Mouse (Mus musculus): ENCODE measurements at regions not wholly inside any gene's neighbourhood (a gene's known extent, or its start where the extent isn't known, plus 50 kb on each side); places are given as distances from the start of the nearest gene placed in this dataset.
A peak's percentile ranks its signal among the peaks of the same experiment; 100 is the strongest.

GRCm38 (mm10) chr12:50943741-50944521 lies 295.0 kb upstream of the Prkd1 start:
- H3K4me3 ChIP-seq (replicated peaks; ENCODE audit: low read length), result peak overlapping the region; percentile 35
- peak overlapping the region; percentile 58 for H3K4me2 ChIP-seq (ENCODE audit: low read length)
- peak overlapping the region; percentile 70 for H3K9ac ChIP-seq (replicated peaks; ENCODE audit: low read depth, low read length)
- peaks cover 17% of the 10 kb centered on the region for H3K4me1 ChIP-seq (replicated peaks; ENCODE audit: control insufficient read depth, insufficient read depth, low read length)
- H3K36me3 ChIP-seq (ENCODE audit: control insufficient read depth, insufficient read depth), result no peaks in the 10 kb centered on the region
- no peaks in the 10 kb centered on the region for H3K9me3 ChIP-seq (ENCODE audit: control insufficient read depth, low read length)
- ATAC-seq, result peak; percentile 91
- H3K27ac ChIP-seq (ENCODE audit: low read length), result peak overlapping the region; percentile 91
- 12% methylated on average over 19 of the region's 19 CpGs for WGBS
- no peaks in the 10 kb centered on the region for H3K27me3 ChIP-seq (replicated peaks; ENCODE audit: control insufficient read depth, insufficient read depth, low read length)

- Histone ChIP-seq H3K27ac (ENCODE audit: low read length) (peak overlapping the region; percentile 58), H3K4me3 (replicated peaks; ENCODE audit: low read length) (no peak overlapping the region; the same call in 1 of the 2 replicates), H3K9ac (replicated peaks; ENCODE audit: low read depth, low read length) (peak overlapping the region; percentile 24; the same call in 1 of the 2 replicates), H3K36me3 (ENCODE audit: control insufficient read depth, insufficient read depth) (no peaks in the 10 kb centered on the region), H3K4me1 (replicated peaks; ENCODE audit: control insufficient read depth, insufficient read depth, low read length) (peaks cover 17% of the 10 kb centered on the region), H3K4me2 (ENCODE audit: low read length) (peak overlapping the region; percentile 58), H3K27me3 (replicated peaks; ENCODE audit: control insufficient read depth, insufficient read depth, low read length) (no peaks in the 10 kb centered on the region), H3K9me3 (ENCODE audit: control insufficient read depth, low read length) (no peaks in the 10 kb centered on the region)
- ATAC-seq, result peak; percentile 51
- 27% methylated on average over 3 of the region's 3 CpGs for WGBS
These were observed 294.4 kb upstream of the Prkd1 start for GRCm38 (mm10) chr12:50943340-50943739.

GRCm38 (mm10) chr12:50935516-50935915 lies 286.6 kb upstream of the Prkd1 start:
- peak overlapping the region; percentile 38; the same call in 1 of the 2 replicates for H3K27ac ChIP-seq (ENCODE audit: low read length)
- WGBS, result 57% methylated on average over 5 of the region's 5 CpGs

GRCm38 (mm10) chr12:50932496-50932895 lies 283.6 kb upstream of the Prkd1 start:
- H3K9me3 ChIP-seq (ENCODE audit: control insufficient read depth, low read length), result no peaks in the 10 kb centered on the region; the same call in 1 of the 2 replicates
- H3K4me3 ChIP-seq (replicated peaks; ENCODE audit: low read length), result no peak overlapping the region
- H3K27me3 ChIP-seq (replicated peaks; ENCODE audit: control insufficient read depth, insufficient read depth, low read length), result no peaks in the 10 kb centered on the region
- no peak overlapping the region for H3K4me2 ChIP-seq (ENCODE audit: low read length)
- 94% methylated on average over 3 of the region's 3 CpGs for WGBS
- no peak overlapping the region for H3K27ac ChIP-seq (ENCODE audit: low read length)
- H3K4me1 ChIP-seq (replicated peaks; ENCODE audit: control insufficient read depth, insufficient read depth, low read length), result peaks cover 4% of the 10 kb centered on the region; the same call in 1 of the 2 replicates
- no peak overlapping the region for H3K9ac ChIP-seq (replicated peaks; ENCODE audit: low read depth, low read length)
- H3K36me3 ChIP-seq (ENCODE audit: control insufficient read depth, insufficient read depth), result no peaks in the 10 kb centered on the region
- ATAC-seq, result no peak

More at GRCm38 (mm10) chr12:50935516-50935915, 286.6 kb upstream of the Prkd1 start:
- Histone ChIP-seq H3K4me2 (ENCODE audit: low read length) (no peak overlapping the region), H3K36me3 (ENCODE audit: control insufficient read depth, insufficient read depth) (no peaks in the 10 kb centered on the region), H3K4me1 (replicated peaks; ENCODE audit: control insufficient read depth, insufficient read depth, low read length) (peaks cover 4% of the 10 kb centered on the region; the same call in 1 of the 2 replicates), H3K9me3 (ENCODE audit: control insufficient read depth, low read length) (no peaks in the 10 kb centered on the region; the same call in 1 of the 2 replicates), H3K27me3 (replicated peaks; ENCODE audit: control insufficient read depth, insufficient read depth, low read length) (no peaks in the 10 kb centered on the region), H3K9ac (replicated peaks; ENCODE audit: low read depth, low read length) (no peak overlapping the region), H3K4me3 (replicated peaks; ENCODE audit: low read length) (no peak overlapping the region)
- peak; percentile 54 for ATAC-seq

GRCm38 (mm10) chr12:50929641-50930040 lies 280.7 kb upstream of the Prkd1 start:
- H3K27me3 ChIP-seq (replicated peaks; ENCODE audit: control insufficient read depth, insufficient read depth, low read length), result no peaks in the 10 kb centered on the region
- ATAC-seq, result no peak

GRCm38 (mm10) chr12:50926234-50926633 lies 277.3 kb upstream of the Prkd1 start:
- ATAC-seq, result peak; percentile 78
- H3K27me3 ChIP-seq (replicated peaks; ENCODE audit: control insufficient read depth, insufficient read depth, low read length), result no peaks in the 10 kb centered on the region
- no peak overlapping the region for H3K4me2 ChIP-seq (ENCODE audit: low read length)
- no peaks in the 10 kb centered on the region for H3K4me1 ChIP-seq (replicated peaks; ENCODE audit: control insufficient read depth, insufficient read depth, low read length)
- H3K27ac ChIP-seq (ENCODE audit: low read length), result no peak overlapping the region
- H3K4me3 ChIP-seq (replicated peaks; ENCODE audit: low read length), result no peak overlapping the region
- H3K36me3 ChIP-seq (ENCODE audit: control insufficient read depth, insufficient read depth), result no peaks in the 10 kb centered on the region
- 10% methylated on average over 2 of the region's 2 CpGs for WGBS
- H3K9me3 ChIP-seq (ENCODE audit: control insufficient read depth, low read length), result no peaks in the 10 kb centered on the region
- no peak overlapping the region for H3K9ac ChIP-seq (replicated peaks; ENCODE audit: low read depth, low read length)

More at GRCm38 (mm10) chr12:50929641-50930040, 280.7 kb upstream of the Prkd1 start:
- no peak overlapping the region for H3K9ac ChIP-seq (replicated peaks; ENCODE audit: low read depth, low read length)
- no peak overlapping the region for H3K27ac ChIP-seq (ENCODE audit: low read length)
- H3K4me3 ChIP-seq (replicated peaks; ENCODE audit: low read length), result no peak overlapping the region
- no peaks in the 10 kb centered on the region for H3K4me1 ChIP-seq (replicated peaks; ENCODE audit: control insufficient read depth, insufficient read depth, low read length)
- no peak overlapping the region for H3K4me2 ChIP-seq (ENCODE audit: low read length)
- no peaks in the 10 kb centered on the region; the same call in 1 of the 2 replicates for H3K9me3 ChIP-seq (ENCODE audit: control insufficient read depth, low read length)
- no peaks in the 10 kb centered on the region for H3K36me3 ChIP-seq (ENCODE audit: control insufficient read depth, insufficient read depth)
- 95% methylated on average over 3 of the region's 3 CpGs for WGBS

GRCm38 (mm10) chr12:50921739-50922138 lies 272.8 kb upstream of the Prkd1 start:
- no peak for ATAC-seq
- H3K4me3 ChIP-seq (replicated peaks; ENCODE audit: low read length), result no peak overlapping the region
- WGBS, result 79% methylated on average over 1 of the region's 1 CpGs
- H3K4me1 ChIP-seq (replicated peaks; ENCODE audit: control insufficient read depth, insufficient read depth, low read length), result no peaks in the 10 kb centered on the region
- no peaks in the 10 kb centered on the region for H3K27me3 ChIP-seq (replicated peaks; ENCODE audit: control insufficient read depth, insufficient read depth, low read length)
- H3K9ac ChIP-seq (replicated peaks; ENCODE audit: low read depth, low read length), result no peak overlapping the region
- no peaks in the 10 kb centered on the region for H3K36me3 ChIP-seq (ENCODE audit: control insufficient read depth, insufficient read depth)
- H3K27ac ChIP-seq (ENCODE audit: low read length), result no peak overlapping the region
- no peaks in the 10 kb centered on the region for H3K9me3 ChIP-seq (ENCODE audit: control insufficient read depth, low read length)
- H3K4me2 ChIP-seq (ENCODE audit: low read length), result no peak overlapping the region

- H3K4me1 ChIP-seq (replicated peaks; ENCODE audit: control insufficient read depth, insufficient read depth, low read length), result no peaks in the 10 kb centered on the region
- H3K36me3 ChIP-seq (ENCODE audit: control insufficient read depth, insufficient read depth), result no peaks in the 10 kb centered on the region
- H3K27me3 ChIP-seq (replicated peaks; ENCODE audit: control insufficient read depth, insufficient read depth, low read length), result no peaks in the 10 kb centered on the region
- H3K4me3 ChIP-seq (replicated peaks; ENCODE audit: low read length), result no peak overlapping the region
- WGBS, result 87% methylated on average over 13 of the region's 13 CpGs
- H3K9me3 ChIP-seq (ENCODE audit: control insufficient read depth, low read length), result no peaks in the 10 kb centered on the region
- H3K4me2 ChIP-seq (ENCODE audit: low read length), result no peak overlapping the region
- no peak overlapping the region for H3K9ac ChIP-seq (replicated peaks; ENCODE audit: low read depth, low read length)
- H3K27ac ChIP-seq (ENCODE audit: low read length), result no peak overlapping the region
- ATAC-seq, result no peak
These were observed 250.9 kb upstream of the Prkd1 start for GRCm38 (mm10) chr12:50899609-50900447.

GRCm38 (mm10) chr12:50897606-50898166 lies 248.8 kb upstream of the Prkd1 start:
- Histone ChIP-seq H3K4me2 (ENCODE audit: low read length) (no peak overlapping the region), H3K4me1 (replicated peaks; ENCODE audit: control insufficient read depth, insufficient read depth, low read length) (peaks cover 6% of the 10 kb centered on the region; the same call in 1 of the 2 replicates), H3K27me3 (replicated peaks; ENCODE audit: control insufficient read depth, insufficient read depth, low read length) (no peaks in the 10 kb centered on the region), H3K27ac (ENCODE audit: low read length) (no peak overlapping the region), H3K9ac (replicated peaks; ENCODE audit: low read depth, low read length) (no peak overlapping the region), H3K4me3 (replicated peaks; ENCODE audit: low read length) (no peak overlapping the region), H3K36me3 (ENCODE audit: control insufficient read depth, insufficient read depth) (no peaks in the 10 kb centered on the region), H3K9me3 (ENCODE audit: control insufficient read depth, low read length) (no peaks in the 10 kb centered on the region)
- no peak for ATAC-seq
- 72% methylated on average over 3 of the region's 3 CpGs for WGBS
